Mouse (Mus musculus) heart, embryonic 12.5 days (tissue): ENCODE results near the gene Col23a1. TPM values are rescaled to one million over a fixed set of nuclear protein-coding genes. Genes with fewer than 3 reads are reported as not detected.

ENCODE experiments used
- ATAC-seq: fragments of 200-750 bp; cut with Nextera tagmentation; 2 replicates; pipeline ENCODE4 v1.8.0; 2017; ENCODE audit warnings: moderate TSS enrichment, moderate library complexity; ENCODE audit not compliant: insufficient number of reproducible peaks, low FRiP score
- H3K27ac ChIP-seq: fragments of 300-500 bp; sonication (generic); 2 replicates; pipeline ENCODE4 v1.5.1; 2016; ENCODE audit warnings: mild to moderate bottlenecking, moderate library complexity; ENCODE audit not compliant: poor library complexity, severe bottlenecking
- H3K27me3 ChIP-seq: fragments of 300-500 bp; sonication (generic); replicated peaks from 2 replicates; pipeline ENCODE4 v1.6.1; 2016; ENCODE audit warnings: mild to moderate bottlenecking, moderate library complexity
- H3K36me3 ChIP-seq: fragments of 300-500 bp; sonication (generic); 2 replicates; pipeline ENCODE4 v1.6.1; 2016; ENCODE audit warnings: mild to moderate bottlenecking, moderate library complexity
- H3K4me1 ChIP-seq: fragments of 300-500 bp; sonication (generic); replicated peaks from 2 replicates; pipeline ENCODE4 v1.6.1; 2016; ENCODE audit warnings: mild to moderate bottlenecking
- H3K4me2 ChIP-seq: fragments of 300-500 bp; sonication (generic); 2 replicates; pipeline ENCODE4 v1.6.1; 2016; ENCODE audit warnings: mild to moderate bottlenecking, moderate library complexity
- H3K4me3 ChIP-seq: fragments of 300-500 bp; sonication (generic); 2 replicates; pipeline ENCODE4 v1.5.1; 2016; ENCODE audit warnings: mild to moderate bottlenecking
- H3K9ac ChIP-seq: fragments of 300-500 bp; sonication (generic); 2 replicates; pipeline ENCODE4 v1.6.1; 2016; ENCODE audit warnings: mild to moderate bottlenecking, moderate library complexity
- H3K9me3 ChIP-seq: fragments of 300-500 bp; sonication (generic); replicated peaks from 2 replicates; pipeline ENCODE4 v1.6.1; 2016; ENCODE audit warnings: mild to moderate bottlenecking, moderate library complexity
- WGBS: fragments of 180-500 bp; shearing (Covaris S2); methylation state at CpG from one replicate; pipeline ENCODE4 v1.1.7; 2016; 5-methylcytosine and 5-hydroxymethylcytosine counted together
- polyA plus RNA-seq: library from polyadenylated mRNA; unstranded; fragments of >200 nt; fragmentation: Nextera tagmentation; extraction: Ambion mirVana; gene quantifications from 2 replicates; pipeline ENCODE4 v1.2.1, GENCODE M21; 2016

Col23a1 gene
- polyA plus RNA-seq, 1 experiment from 2014 or later: 16.4 TPM

DNA sequence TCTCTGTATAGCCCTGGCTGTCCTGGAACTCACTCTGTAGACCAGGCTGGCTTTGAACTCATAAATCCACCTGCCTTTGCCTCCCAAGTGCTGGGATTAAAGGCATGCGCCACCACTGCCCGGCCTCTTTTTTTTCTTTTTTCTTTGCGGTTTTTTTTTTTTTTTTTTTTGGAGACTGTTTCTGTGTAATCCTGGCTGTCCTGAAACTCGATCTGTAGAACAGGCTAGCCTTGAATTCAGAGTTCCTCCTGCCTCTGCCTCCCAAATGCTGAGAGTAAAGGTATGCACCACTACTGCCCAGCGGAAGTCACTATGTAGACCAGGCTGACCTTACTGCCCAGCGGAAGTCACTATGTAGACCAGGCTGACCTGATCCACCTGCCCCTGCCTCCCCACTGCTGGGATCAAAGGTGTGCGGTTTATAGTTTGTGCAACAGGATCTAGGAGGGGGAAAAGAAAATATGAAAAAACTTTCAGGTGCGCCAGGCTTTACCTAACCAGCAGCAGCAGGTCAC, 329.2 kb downstream of the Col23a1 start:
- Histone ChIP-seq H3K9ac (peak overlapping the region; percentile 46; the same call in 1 of the 2 replicates), H3K4me1 (peaks cover 26% of the 10 kb centered on the region), H3K36me3 (peaks cover 25% of the 10 kb centered on the region), H3K4me3 (peak overlapping the region; percentile 82), H3K4me2 (peak overlapping the region; percentile 66), H3K9me3 (no peaks in the 10 kb centered on the region), H3K27me3 (no peaks in the 10 kb centered on the region), H3K27ac (no peak overlapping the region)
- 50% methylated on average over 8 of the region's 8 CpGs for WGBS
- ATAC-seq: peak; percentile 1; the same call in 1 of the 2 replicates

DNA sequence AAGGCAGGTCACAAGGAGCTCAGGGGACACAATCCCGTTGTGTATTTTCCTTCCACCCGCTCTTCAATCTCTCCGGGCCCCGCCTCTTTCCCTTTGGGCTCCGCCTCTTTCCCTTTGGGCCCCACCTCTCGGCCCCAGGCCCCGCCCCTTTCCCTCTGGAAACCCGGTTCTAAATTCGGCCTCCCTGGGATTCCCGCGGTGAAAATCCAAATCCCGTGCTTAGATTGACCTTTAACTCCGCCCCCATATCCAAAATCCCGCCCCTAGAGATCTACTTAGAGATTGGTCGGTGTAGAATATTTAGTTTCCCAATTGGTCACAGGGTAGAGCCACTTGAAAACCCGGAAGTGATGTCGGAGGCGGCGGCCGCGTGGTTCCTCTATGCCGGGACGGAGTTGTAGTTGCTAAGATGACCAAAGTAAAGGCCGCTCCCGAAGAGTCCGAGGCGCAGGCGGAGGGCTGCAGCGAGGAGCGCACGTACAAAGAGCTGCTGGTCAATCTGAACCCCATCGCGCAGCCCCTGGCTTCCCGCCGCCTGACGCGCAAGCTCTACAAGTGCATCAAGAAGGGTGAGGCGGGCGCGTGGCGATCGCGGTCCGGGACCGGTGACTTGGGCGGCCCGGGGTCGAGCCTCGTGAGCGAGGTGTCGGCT, 329.8 kb downstream of the Col23a1 start, which contains the start of gene Nhp2:
Gene Nhp2 (plus strand): TSS at position 327 of the 652 bp plus-strand sequence.
- peak within 1 kb of the TSS; percentile 66 for H3K4me2 ChIP-seq
- peak within 1 kb of the TSS; percentile 28; the same call in 1 of the 2 replicates for H3K27ac ChIP-seq
- peak within 1 kb of the TSS; percentile 82 for H3K4me3 ChIP-seq
- peak; percentile 90 for ATAC-seq
- no peaks in the 10 kb centered on the region for H3K27me3 ChIP-seq
- peaks cover 26% of the 10 kb centered on the region for H3K4me1 ChIP-seq
- H3K36me3 ChIP-seq: peaks cover 31% of the 10 kb centered on the region
- no peaks in the 10 kb centered on the region for H3K9me3 ChIP-seq
- peak within 1 kb of the TSS; percentile 79 for H3K9ac ChIP-seq
- WGBS: under 1% methylated on average over 51 of the region's 51 CpGs

DNA sequence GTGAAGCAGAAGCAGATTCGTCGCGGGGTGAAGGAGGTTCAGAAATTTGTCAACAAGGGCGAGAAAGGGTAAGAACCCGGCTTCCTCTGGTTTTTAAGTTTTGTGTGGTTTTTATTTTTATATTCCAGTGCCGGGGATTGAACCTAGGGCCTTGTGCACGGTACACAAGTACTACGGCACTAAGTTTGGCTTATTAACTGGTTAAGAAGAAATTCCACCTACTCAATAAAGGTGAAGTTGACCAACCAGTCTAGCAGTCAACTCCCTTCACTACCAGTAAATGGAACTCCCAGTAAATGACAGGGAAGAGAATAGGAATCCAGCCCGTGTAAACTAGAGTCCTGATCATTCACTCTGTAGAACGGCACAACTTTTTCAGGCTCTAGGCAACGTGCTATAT, 330.4 kb downstream of the Col23a1 start:
- under 1% methylated on average over 11 of the region's 11 CpGs for WGBS
- H3K36me3 ChIP-seq: peaks cover 37% of the 10 kb centered on the region

DNA sequence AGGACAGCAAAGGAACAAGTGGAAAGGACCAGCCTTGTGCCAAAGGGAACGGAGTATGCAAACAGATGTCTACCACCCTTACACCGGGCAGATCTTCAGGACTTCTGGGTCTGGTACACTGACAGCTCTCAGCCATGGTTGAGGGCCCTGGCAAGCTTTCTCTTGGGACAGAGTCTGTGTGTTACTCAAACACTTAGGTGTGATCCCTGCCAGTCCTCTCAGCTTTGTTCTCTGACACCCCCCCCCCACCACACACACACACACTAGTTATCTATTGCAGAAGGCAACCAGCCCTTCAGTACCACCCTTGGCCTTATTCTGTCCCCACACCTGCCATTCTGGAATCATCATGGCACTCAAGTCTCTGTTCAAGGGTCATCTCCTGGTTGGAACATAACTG, 332.1 kb downstream of the Col23a1 start:
- Histone ChIP-seq H3K4me3 (no peak overlapping the region), H3K4me2 (no peak overlapping the region), H3K27me3 (no peaks in the 10 kb centered on the region), H3K36me3 (peaks cover 52% of the 10 kb centered on the region), H3K27ac (no peak overlapping the region), H3K4me1 (peaks cover 23% of the 10 kb centered on the region), H3K9me3 (no peaks in the 10 kb centered on the region), H3K9ac (no peak overlapping the region)
- 95% methylated on average over 2 of the region's 2 CpGs for WGBS
- no peak for ATAC-seq

More for the DNA sequence above, 330.4 kb downstream of the Col23a1 start:
- peak overlapping the region; percentile 66 for H3K4me2 ChIP-seq
- peak overlapping the region; percentile 79 for H3K9ac ChIP-seq
- H3K9me3 ChIP-seq: no peaks in the 10 kb centered on the region
- H3K4me3 ChIP-seq: peak overlapping the region; percentile 82
- H3K27ac ChIP-seq: no peak overlapping the region
- peaks cover 22% of the 10 kb centered on the region for H3K4me1 ChIP-seq
- H3K27me3 ChIP-seq: no peaks in the 10 kb centered on the region
- ATAC-seq: no peak

DNA sequence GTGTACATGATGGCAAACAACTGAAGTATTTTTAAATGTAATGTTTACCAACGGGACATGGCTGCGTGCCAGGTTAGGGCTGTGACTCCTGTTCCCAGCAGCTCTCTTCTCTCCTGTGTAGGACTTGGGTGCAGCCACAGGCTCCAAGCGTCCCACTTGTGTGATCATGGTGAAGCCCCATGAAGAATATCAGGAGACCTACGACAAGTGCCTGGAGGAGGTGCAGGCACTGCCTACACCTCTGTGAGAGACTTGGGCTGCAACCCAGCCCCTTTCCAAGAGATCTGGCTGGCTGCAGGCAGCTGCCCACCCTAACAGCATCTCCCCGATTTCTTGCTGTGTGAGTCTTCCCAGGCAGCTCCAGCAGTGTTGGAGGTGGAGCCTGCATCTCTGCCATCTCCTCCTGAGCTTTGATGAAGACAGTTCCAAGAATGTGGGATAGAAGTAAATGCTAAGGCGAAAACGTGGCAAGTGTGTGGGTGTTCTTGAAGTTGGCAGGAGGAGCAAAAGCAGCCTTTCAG, 333.3 kb downstream of the Col23a1 start:
- WGBS: 89% methylated on average over 7 of the region's 7 CpGs
- ATAC-seq: no peak
- Histone ChIP-seq H3K4me2 (no peak overlapping the region), H3K9me3 (no peaks in the 10 kb centered on the region), H3K4me1 (peaks cover 23% of the 10 kb centered on the region), H3K27me3 (no peaks in the 10 kb centered on the region), H3K27ac (no peak overlapping the region), H3K9ac (no peak overlapping the region), H3K4me3 (no peak overlapping the region), H3K36me3 (peaks cover 64% of the 10 kb centered on the region)

DNA sequence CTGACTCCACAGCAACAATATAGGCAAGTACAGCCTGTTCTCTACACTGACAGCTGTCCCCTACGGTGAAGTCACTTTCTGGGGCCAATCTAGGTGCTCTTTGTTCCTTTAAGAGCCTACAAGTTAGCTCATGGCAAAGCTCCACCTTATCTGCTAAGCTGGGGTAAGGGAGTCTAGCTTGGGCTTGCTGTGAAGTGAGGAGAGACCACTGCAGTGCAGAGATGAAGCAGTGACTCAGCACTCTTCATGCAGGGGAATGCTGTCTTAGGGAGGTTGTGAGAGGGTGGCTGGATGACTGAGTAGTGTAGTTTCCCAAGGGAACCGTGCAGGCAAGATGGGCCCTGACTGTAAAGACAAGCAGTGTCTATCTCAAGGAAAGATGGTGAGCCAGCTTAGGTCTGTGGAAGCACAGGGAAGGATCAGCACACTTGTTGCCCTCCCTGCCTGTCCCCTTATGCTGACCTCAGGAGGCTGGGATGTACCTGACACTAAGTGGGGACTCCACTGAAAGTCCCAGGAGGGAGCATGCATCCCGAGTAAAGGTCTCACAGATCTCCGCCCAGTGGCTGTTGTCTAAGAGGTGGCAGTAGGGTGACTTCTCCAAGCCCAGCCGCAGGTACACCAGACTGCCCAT, 335.6 kb downstream of the Col23a1 start:
- 68% methylated on average over 5 of the region's 5 CpGs for WGBS
- peak; percentile 56; the same call in 1 of the 2 replicates for ATAC-seq

DNA sequence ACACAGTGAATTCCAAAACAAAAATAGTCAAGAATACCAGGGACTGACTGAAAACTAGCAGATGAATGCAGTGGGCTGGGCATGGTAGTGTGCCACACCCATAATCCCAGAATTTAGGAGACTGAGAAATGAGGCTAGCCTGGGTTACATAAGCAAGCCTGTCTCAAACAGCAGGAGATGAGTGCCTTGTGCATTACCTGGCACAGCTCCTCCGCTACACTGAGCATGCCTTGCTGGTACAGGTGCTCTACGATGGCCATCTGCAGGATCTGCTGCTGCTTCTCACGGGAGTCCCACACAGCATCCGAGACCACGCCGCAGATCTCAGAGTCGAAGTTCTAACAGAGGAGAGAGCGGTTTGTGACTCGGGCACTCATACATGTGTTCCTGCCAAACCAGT, 337.7 kb downstream of the Col23a1 start:
- WGBS: 90% methylated on average over 9 of the region's 9 CpGs
- Histone ChIP-seq H3K36me3 (peaks cover 75% of the 10 kb centered on the region), H3K27ac (no peak overlapping the region), H3K4me2 (no peak overlapping the region), H3K4me1 (0 out of 2 replicates have a peak, but pooled peaks cover 11% of the 10 kb centered on the region), H3K9me3 (no peaks in the 10 kb centered on the region), H3K9ac (no peak overlapping the region), H3K27me3 (no peaks in the 10 kb centered on the region), H3K4me3 (no peak overlapping the region)
- ATAC-seq: no peak

More for the DNA sequence above, 335.6 kb downstream of the Col23a1 start:
- Histone ChIP-seq H3K27me3 (no peaks in the 10 kb centered on the region), H3K27ac (no peak overlapping the region), H3K4me1 (peaks cover 20% of the 10 kb centered on the region), H3K4me2 (no peak overlapping the region), H3K9ac (no peak overlapping the region), H3K9me3 (no peaks in the 10 kb centered on the region), H3K4me3 (no peak overlapping the region), H3K36me3 (peaks cover 85% of the 10 kb centered on the region)

DNA sequence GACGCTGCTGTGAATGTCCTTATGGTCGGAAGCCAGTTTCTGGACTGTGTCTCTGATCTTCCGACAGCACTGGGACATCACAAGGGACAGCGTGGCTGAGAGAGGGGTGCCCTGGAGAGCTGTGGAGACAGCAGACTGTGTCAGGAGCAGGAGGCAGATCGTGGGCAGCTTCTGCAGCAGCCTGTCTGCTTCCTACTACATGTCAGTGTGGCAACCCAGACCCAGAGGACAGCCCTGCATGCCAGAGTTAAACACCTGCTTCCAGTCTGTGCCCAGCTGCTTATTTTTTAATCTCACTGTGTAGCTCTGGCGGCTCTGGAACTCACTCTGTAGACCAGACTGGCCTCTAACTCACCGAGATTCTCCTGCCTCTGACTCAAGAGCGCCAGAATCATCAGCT, 338.2 kb downstream of the Col23a1 start:
- 77% methylated on average over 8 of the region's 8 CpGs for WGBS

DNA sequence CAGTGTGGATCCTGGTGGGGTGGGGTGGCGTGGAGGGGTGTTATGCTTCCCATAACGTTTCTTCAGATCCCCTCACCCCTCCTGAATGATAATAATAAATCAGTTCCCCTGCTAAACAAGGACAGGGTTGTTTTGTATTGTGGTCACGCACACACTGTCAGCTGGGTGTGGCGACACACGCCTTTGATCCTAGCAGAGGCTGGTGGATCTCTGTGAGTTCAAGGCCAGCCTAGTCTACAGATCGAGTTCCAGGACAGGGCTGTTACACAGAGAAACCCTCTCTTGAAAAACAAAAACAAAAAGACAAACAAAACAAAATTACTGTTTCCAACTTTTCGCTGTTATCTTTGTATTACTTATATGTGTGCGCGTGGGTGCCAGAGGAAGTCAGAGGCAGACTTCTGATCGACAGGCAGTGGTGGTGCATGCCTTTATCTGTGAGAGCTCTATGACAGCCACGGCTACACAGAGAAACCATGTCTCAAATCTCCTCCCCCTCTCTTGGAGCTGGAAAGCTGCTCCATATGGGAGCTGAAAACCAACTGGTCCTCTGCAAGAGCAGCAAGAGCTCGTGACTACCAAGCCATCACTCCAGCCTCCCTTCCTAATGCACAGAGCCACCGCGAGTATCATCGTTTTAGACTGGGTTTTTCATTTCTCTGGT, 340.1 kb downstream of the Col23a1 start:
- H3K9me3 ChIP-seq: no peaks in the 10 kb centered on the region
- WGBS: 78% methylated on average over 15 of the region's 15 CpGs
- no peak overlapping the region for H3K9ac ChIP-seq
- H3K36me3 ChIP-seq: peaks cover 55% of the 10 kb centered on the region
- no peak overlapping the region for H3K27ac ChIP-seq
- ATAC-seq: no peak
- no peak overlapping the region for H3K4me3 ChIP-seq
- no peaks in the 10 kb centered on the region for H3K27me3 ChIP-seq
- peaks cover 18% of the 10 kb centered on the region; the same call in 1 of the 2 replicates for H3K4me1 ChIP-seq
- no peak overlapping the region for H3K4me2 ChIP-seq

More for the DNA sequence above, 338.2 kb downstream of the Col23a1 start:
- peaks cover 74% of the 10 kb centered on the region for H3K36me3 ChIP-seq
- 0 out of 2 replicates have a peak, but pooled peaks cover 11% of the 10 kb centered on the region for H3K4me1 ChIP-seq
- ATAC-seq: no peak
- no peaks in the 10 kb centered on the region for H3K27me3 ChIP-seq
- no peak overlapping the region for H3K4me3 ChIP-seq
- no peak overlapping the region for H3K9ac ChIP-seq
- H3K9me3 ChIP-seq: no peaks in the 10 kb centered on the region
- no peak overlapping the region for H3K4me2 ChIP-seq
- no peak overlapping the region for H3K27ac ChIP-seq

DNA sequence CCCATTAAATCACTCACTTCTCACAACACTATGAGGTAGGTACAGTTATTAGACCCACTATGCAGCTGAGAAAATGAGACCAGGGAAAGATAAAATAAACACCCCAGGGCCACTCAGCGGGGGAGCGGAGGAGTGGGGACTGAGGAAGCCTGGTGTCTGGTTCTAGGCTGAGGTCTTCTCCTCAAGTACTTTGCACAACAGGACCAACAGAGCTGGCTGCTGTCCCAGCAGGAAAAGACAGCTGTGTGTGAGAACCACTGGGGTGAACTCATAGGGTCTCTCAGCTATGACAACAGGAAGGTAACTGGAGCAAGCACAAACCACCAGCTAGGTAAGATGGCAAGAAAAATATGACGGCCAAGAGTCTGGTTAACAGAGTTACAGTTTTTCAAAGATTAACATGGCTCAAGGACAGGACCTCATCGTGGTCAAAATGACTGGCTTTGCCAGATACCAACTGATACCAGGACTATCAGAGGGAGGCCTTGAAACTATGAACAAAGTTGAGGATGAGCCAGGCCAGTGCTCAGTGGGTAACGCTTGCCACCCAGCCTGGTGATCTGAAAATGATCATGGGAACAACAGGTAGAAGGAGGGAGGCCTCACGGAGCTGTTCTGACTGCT, 342.5 kb downstream of the Col23a1 start:
- H3K9me3 ChIP-seq: no peaks in the 10 kb centered on the region
- 79% methylated on average over 6 of the region's 6 CpGs for WGBS
- H3K4me2 ChIP-seq: no peak overlapping the region
- H3K4me1 ChIP-seq: peaks cover 17% of the 10 kb centered on the region; the same call in 1 of the 2 replicates
- H3K27ac ChIP-seq: no peak overlapping the region
- no peak overlapping the region for H3K4me3 ChIP-seq
- H3K27me3 ChIP-seq: no peaks in the 10 kb centered on the region
- ATAC-seq: no peak
- peaks cover 32% of the 10 kb centered on the region for H3K36me3 ChIP-seq
- H3K9ac ChIP-seq: no peak overlapping the region
